Mouse (Mus musculus): ENCODE data around the gene Macrod1.

DNA sequence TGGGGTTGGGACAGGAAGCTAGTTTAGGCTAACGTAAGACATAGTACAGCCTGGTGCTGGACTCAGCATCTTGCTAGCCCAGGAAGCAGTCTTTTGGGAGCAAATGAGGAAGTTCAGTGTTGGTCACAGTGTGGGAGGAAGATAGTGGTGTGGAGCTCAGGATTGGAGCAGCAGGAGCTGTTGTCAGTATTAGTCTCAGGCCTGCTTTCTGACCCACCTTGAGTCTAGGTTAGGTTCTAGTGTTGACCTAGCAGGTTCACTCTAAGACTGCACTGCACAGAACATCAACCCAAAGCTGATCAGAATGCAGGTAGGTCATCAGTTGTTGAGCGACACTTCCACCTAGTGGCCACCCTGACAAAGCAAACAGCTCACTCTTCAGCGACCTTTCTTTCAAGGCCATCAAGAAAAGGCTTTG lies 36.4 kb upstream of the Macrod1 start:
- TF ChIP-seq EP300 (IDR thresholded peaks at IDR 0.05; ENCODE audit: insufficient read depth, low read depth, low read length): no peak
- TF ChIP-seq POLR2A (IDR thresholded peaks at IDR 0.05; ENCODE audit: insufficient read depth, low read length): no peak
- TF ChIP-seq CTCF (IDR thresholded peaks at IDR 0.05; ENCODE audit: low read depth, low read length): peak; percentile 60
